Mouse (Mus musculus): ENCODE data around the gene 1700056E22Rik.

GRCm38 (mm10) chr1:184067704-184068558, 33.8 kb upstream of the 1700056E22Rik start:
- TF ChIP-seq EP300 (IDR thresholded peaks at IDR 0.05; ENCODE audit: low read depth) (no peak), CTCF (IDR thresholded peaks at IDR 0.05; ENCODE audit: low read depth) (no peak)
